Mouse (Mus musculus): ENCODE measurements at regions not wholly inside any gene's neighbourhood (a gene's known extent, or its start where the extent isn't known, plus 50 kb on each side); places are given as distances from the start of the nearest gene placed in this dataset.

DNA sequence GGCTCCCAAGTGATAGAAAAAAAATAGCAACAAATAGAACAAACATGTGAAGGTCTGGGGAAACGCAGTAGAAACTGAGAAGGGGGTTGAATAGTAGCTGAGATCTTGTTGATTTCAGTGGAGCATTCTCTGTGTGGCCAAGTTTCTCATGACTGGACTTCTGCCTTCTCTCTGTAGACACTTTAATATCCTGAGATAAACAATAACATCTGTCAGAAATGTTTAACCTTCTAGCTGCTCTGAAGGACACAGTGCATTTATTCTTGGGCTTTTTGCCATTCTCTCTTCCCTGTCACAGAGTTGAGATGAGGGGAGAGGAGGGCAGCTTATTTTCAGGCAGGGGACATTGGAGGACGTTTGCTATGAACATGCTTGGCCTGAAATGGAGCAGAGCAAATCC is 467.9 kb downstream of the Kctd12 start:
- Histone ChIP-seq H3K9ac (no peak overlapping the region), H3K27ac (no peak overlapping the region), H3K27me3 (no peaks in the 10 kb centered on the region), H3K36me3 (replicated peaks) (no peaks in the 10 kb centered on the region), H3K4me2 (no peak overlapping the region), H3K4me1 (peaks cover 4% of the 10 kb centered on the region; the same call in 1 of the 2 replicates), H3K9me3 (no peaks in the 10 kb centered on the region), H3K4me3 (replicated peaks) (no peak overlapping the region)
- 69% methylated on average over 2 of the region's 2 CpGs for WGBS
- no peak for ATAC-seq (ENCODE audit: low FRiP score)

DNA sequence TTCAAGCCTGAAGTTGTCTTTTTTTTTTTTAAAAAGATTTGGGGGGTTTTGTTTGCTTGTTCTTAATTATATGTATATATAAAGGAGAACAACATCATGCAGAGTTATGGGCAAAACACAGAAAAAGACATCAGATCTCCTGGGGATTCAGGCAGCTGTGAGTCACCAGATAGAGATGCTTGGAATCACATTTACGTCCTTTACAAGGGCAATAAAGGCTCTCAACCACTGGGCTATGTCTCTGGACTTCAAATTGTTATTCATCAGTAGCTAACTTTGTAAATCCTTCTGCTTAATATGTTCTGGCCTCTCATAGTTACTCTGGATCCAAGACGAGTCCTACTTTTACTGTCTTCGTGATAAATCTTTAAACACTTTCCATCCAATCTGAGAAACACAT is 469.8 kb downstream of the Kctd12 start:
- ATAC-seq (ENCODE audit: low FRiP score) = no peak
- Histone ChIP-seq H3K27me3 (no peaks in the 10 kb centered on the region), H3K4me3 (replicated peaks) (no peak overlapping the region), H3K9me3 (no peaks in the 10 kb centered on the region), H3K4me1 (peaks cover 4% of the 10 kb centered on the region; the same call in 1 of the 2 replicates), H3K36me3 (replicated peaks) (no peaks in the 10 kb centered on the region), H3K9ac (no peak overlapping the region), H3K27ac (no peak overlapping the region), H3K4me2 (no peak overlapping the region)
- 87% methylated on average over 3 of the region's 3 CpGs for WGBS

DNA sequence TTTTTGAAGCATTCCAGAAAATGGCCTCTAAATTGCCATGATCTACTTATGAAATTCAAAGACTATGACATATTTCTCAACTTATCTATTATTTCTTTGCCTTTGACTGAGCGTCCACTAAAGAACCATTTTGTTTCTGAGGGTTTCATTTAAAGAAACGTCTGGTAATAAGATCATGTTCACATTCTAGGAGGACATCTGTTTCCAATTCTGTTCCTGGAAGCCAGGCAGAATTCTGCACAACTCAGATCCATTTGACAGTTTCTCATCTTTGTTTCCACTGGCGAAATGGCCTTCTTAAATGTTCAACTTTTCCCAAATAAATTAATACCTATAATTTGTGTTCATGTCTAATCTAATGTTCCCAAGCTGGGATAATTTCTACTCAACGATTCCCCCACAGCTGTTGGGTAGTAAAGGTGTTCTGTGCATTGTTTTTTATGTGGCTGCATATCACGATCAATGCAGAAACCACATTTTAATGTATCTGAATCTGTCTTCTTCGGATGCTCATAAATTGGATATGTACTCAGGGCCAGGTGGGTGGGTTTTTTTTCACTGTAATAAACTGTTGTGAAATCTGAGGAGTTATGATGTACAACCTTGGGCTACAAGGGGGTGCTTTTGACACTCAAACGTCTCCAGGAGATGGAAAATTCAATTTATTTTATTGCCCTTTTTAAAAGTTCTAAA is 470.6 kb downstream of the Kctd12 start:
- Histone ChIP-seq H3K27me3 (no peaks in the 10 kb centered on the region), H3K9ac (no peak overlapping the region), H3K4me3 (replicated peaks) (no peak overlapping the region), H3K36me3 (replicated peaks) (no peaks in the 10 kb centered on the region), H3K27ac (no peak overlapping the region), H3K4me2 (no peak overlapping the region), H3K4me1 (peaks cover 3% of the 10 kb centered on the region; the same call in 1 of the 2 replicates), H3K9me3 (no peaks in the 10 kb centered on the region)
- no peak for ATAC-seq (ENCODE audit: low FRiP score)
- WGBS = 80% methylated on average over 7 of the region's 7 CpGs

DNA sequence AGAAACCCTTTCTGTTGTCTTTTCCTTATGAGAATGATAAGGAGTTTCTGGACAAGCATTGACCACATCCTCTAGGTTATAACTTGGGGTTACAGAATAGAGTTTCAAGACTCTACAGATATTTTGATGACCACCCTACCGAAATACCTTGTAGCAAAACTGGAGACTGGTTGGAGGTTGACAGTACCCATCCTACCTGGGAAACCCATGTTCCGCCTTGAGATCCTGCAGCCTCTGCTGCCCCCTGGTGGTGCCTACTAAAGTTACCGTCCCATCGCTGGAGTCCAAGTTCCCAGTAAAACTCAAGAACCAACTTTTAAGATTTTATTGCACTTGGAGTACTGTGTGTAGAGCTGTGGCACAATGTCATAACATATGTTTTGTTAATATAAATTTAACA is 472.1 kb downstream of the Kctd12 start:
- H3K27ac ChIP-seq = no peak overlapping the region
- no peaks in the 10 kb centered on the region for H3K4me1 ChIP-seq
- H3K9ac ChIP-seq = no peak overlapping the region
- H3K36me3 ChIP-seq (replicated peaks) = no peaks in the 10 kb centered on the region
- H3K27me3 ChIP-seq = no peaks in the 10 kb centered on the region
- H3K9me3 ChIP-seq = no peaks in the 10 kb centered on the region
- peak; percentile 71 for ATAC-seq (ENCODE audit: low FRiP score)
- no peak overlapping the region for H3K4me3 ChIP-seq (replicated peaks)
- WGBS = 28% methylated on average over 4 of the region's 4 CpGs
- H3K4me2 ChIP-seq = no peak overlapping the region

DNA sequence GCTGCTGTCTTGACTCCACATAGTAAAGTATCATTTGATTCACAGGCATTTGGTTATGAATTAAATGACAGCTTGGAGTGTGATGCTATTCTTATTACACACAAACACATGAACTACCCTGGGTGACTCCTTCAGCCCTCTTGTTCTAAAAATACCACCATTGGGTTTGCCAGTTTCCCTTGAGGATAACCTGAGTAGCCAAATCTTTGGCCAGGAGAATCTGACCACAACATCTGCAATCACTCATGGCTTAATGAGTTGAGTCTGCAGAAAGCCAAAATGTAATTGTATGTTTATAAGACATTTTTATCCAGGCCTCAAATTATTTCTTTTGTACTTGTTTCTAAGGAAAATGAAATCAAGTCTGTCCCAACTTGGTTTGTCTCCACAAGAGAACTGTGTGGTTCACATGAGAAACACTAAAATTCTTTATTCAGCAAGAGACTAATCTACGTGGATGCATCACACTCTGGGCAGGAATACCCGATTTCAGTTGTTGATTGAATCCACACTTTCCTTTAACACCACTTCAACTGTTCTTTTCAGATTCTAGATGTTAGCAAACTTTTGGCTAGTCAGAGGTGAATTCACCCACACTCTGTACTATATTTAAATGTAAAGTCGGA is 476.6 kb downstream of the Kctd12 start:
- Histone ChIP-seq H3K27ac (no peak overlapping the region), H3K4me3 (replicated peaks) (no peak overlapping the region), H3K4me2 (no peak overlapping the region), H3K4me1 (no peaks in the 10 kb centered on the region), H3K9ac (no peak overlapping the region), H3K27me3 (no peaks in the 10 kb centered on the region), H3K36me3 (replicated peaks) (no peaks in the 10 kb centered on the region), H3K9me3 (no peaks in the 10 kb centered on the region)
- WGBS = 85% methylated on average over 3 of the region's 3 CpGs
- ATAC-seq (ENCODE audit: low FRiP score) = no peak

DNA sequence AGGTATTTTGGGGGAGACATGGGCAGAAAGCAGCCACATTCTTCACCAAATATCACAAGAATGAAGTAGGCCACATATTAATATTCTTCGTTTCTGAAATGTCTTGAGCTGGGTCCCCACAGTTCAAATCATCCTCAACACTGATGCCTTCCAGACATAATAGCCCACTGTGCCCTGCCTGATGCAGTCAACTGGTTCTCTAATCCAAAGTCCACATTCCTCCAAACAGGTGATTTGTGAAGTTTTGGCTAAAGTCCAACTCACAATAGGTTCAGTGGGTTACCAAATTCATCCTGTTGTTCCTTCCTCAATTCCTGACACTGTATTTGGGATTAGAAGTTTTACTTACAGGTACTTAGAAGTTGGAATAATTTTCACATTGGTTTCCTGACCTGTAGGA is 485.3 kb downstream of the Kctd12 start:
- WGBS = 90% methylated on average over 1 of the region's 1 CpGs
- Histone ChIP-seq H3K9me3 (no peaks in the 10 kb centered on the region), H3K4me3 (replicated peaks) (no peak overlapping the region), H3K27me3 (no peaks in the 10 kb centered on the region), H3K4me1 (no peaks in the 10 kb centered on the region), H3K36me3 (replicated peaks) (no peaks in the 10 kb centered on the region), H3K27ac (no peak overlapping the region), H3K9ac (no peak overlapping the region), H3K4me2 (no peak overlapping the region)
- ATAC-seq (ENCODE audit: low FRiP score) = no peak

DNA sequence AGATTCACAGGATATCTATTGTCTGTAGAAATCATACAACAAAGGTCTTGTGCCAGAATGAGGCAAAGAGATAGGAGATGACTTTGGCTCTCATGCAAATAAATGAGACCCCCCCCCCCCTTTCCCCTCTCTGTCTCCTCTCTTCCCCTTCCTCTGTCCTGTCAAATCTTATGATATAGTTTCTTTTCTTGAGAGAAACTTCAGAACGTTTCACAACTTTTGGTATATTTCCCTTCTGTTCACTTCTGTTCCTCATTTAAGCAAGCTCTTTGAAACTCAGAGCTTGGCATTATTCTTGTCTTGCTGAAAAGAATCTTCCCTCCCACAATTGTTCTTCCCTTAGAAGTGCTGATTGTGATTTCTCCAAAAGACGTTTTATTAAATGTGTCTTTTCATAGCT is 490.1 kb downstream of the Kctd12 start:
- Histone ChIP-seq H3K9me3 (no peaks in the 10 kb centered on the region), H3K4me3 (replicated peaks) (no peak overlapping the region), H3K27ac (no peak overlapping the region), H3K36me3 (replicated peaks) (no peaks in the 10 kb centered on the region), H3K4me1 (no peaks in the 10 kb centered on the region), H3K27me3 (no peaks in the 10 kb centered on the region), H3K9ac (no peak overlapping the region), H3K4me2 (no peak overlapping the region)
- no peak for ATAC-seq (ENCODE audit: low FRiP score)
- WGBS = 62% methylated on average over 2 of the region's 2 CpGs

DNA sequence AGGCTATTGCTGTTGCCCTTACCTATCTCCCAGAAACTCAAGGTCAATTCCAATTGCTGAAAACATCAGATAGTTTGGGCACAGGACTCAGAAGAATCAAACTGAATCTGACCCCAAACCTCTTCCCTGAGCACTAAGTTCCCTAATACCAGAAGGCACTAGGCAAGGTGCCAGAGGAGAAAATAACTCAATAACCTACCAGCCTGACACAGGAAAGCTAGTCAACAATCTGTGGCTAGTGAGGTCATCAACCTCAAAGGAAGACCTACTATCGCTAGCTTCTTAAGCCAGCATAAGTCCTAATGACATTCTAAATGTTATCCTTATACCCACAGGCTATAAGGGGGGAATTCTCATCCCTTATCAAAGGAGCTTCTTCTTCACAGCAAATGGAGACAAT is 491.2 kb downstream of the Kctd12 start:
- Histone ChIP-seq H3K4me2 (no peak overlapping the region), H3K4me1 (no peaks in the 10 kb centered on the region), H3K27me3 (no peaks in the 10 kb centered on the region), H3K27ac (no peak overlapping the region), H3K36me3 (replicated peaks) (no peaks in the 10 kb centered on the region), H3K9me3 (no peaks in the 10 kb centered on the region), H3K9ac (no peak overlapping the region), H3K4me3 (replicated peaks) (no peak overlapping the region)
- no peak for ATAC-seq (ENCODE audit: low FRiP score)
- WGBS = 96% methylated on average over 1 of the region's 1 CpGs

DNA sequence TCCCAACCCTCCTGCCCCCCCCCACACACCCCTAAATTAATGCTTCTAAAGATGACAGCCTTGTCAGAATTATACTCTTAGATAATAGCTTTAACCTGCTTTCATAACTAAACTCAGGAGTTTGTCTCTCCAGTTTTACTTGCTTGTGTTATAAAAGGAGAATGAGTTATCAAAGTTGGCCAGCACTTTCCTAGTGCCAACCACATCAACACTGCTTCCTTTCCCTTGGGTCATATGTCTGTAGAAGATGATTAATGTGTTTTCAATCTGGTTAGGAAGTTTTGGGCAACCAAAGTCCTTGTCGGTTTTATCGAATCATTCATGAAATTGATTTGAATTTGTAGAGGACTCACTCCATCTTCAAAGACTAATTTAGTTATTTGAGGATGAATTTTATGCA is 505.3 kb downstream of the Kctd12 start:
- WGBS = 89% methylated on average over 2 of the region's 2 CpGs
- Histone ChIP-seq H3K4me3 (replicated peaks) (no peak overlapping the region), H3K4me2 (no peak overlapping the region), H3K9me3 (no peaks in the 10 kb centered on the region), H3K36me3 (replicated peaks) (no peaks in the 10 kb centered on the region), H3K4me1 (no peaks in the 10 kb centered on the region), H3K27ac (no peak overlapping the region), H3K9ac (no peak overlapping the region), H3K27me3 (no peaks in the 10 kb centered on the region)
- no peak for ATAC-seq (ENCODE audit: low FRiP score)

DNA sequence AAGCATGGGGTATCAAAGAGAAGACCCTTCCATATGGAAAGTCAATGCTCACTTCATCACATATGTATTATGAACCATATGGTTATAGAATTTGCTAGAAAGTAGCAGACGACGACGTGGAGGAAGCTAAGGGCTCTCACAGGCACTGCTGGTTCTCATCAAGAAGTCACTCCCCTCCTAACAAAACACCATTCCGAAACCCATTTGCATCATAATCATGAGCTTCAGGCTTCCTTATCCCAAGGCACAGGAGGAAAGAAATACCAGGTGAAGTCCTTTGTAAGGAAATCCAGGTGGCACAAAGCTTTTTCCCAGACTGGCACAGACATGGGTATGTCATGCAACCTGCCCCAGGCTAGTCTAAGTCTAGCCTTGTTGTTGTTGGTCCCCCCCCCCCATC is 513.1 kb downstream of the Kctd12 start:
- H3K4me2 ChIP-seq = no peak overlapping the region
- H3K27ac ChIP-seq = no peak overlapping the region
- H3K9ac ChIP-seq = no peak overlapping the region
- H3K36me3 ChIP-seq (replicated peaks) = no peaks in the 10 kb centered on the region
- no peaks in the 10 kb centered on the region for H3K9me3 ChIP-seq
- no peak overlapping the region for H3K4me3 ChIP-seq (replicated peaks)
- 45% methylated on average over 4 of the region's 4 CpGs for WGBS
- H3K4me1 ChIP-seq = no peaks in the 10 kb centered on the region
- H3K27me3 ChIP-seq = no peaks in the 10 kb centered on the region
- ATAC-seq (ENCODE audit: low FRiP score) = no peak

DNA sequence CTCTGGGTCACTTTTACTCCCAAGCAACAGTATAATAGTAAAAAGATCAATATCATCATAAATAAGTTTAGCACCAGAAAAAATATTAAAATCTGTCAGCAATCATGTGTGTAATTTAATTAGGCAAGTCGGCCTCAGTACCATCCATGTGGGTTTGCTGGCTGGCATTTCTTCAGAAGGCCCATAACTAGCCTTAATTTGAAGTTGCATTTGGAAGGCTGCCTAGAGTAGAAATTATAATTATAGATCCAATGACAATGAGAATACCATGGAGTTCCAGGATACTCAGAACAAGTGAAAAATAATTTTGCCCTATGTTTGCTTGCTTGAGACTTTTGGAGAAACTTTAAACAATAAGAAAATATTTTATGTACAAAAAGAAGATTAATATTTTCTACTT is 521.4 kb downstream of the Kctd12 start:
- Histone ChIP-seq H3K4me3 (replicated peaks) (no peak overlapping the region), H3K9me3 (no peaks in the 10 kb centered on the region), H3K9ac (no peak overlapping the region), H3K27me3 (no peaks in the 10 kb centered on the region), H3K4me1 (no peaks in the 10 kb centered on the region), H3K36me3 (replicated peaks) (no peaks in the 10 kb centered on the region), H3K27ac (no peak overlapping the region), H3K4me2 (no peak overlapping the region)
- no peak for ATAC-seq (ENCODE audit: low FRiP score)
- WGBS = 77% methylated on average over 1 of the region's 1 CpGs

DNA sequence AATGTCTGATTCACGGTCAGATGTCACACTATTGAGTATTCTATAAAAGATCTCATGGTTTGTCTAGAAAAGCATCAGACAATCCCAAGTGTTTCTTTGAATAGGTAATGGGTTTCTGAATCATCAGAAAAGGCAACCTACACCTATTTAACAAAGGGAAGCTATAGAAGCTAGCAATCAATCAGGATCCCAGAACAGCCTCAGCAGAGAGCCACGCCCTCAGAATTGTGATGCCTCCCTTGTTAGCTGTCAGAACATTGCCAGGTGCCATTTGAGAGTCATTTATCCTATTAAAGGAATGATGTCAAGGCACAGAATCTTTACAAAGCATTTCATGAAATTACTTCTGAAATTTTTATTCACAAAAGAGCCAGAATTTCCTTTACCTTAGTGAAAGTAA is 542.7 kb downstream of the Kctd12 start:
- Histone ChIP-seq H3K27me3 (no peaks in the 10 kb centered on the region), H3K9me3 (no peaks in the 10 kb centered on the region), H3K4me1 (no peaks in the 10 kb centered on the region), H3K9ac (no peak overlapping the region), H3K4me3 (replicated peaks) (no peak overlapping the region), H3K27ac (no peak overlapping the region), H3K36me3 (replicated peaks) (no peaks in the 10 kb centered on the region), H3K4me2 (no peak overlapping the region)
- WGBS = 77% methylated on average over 2 of the region's 2 CpGs
- ATAC-seq (ENCODE audit: low FRiP score) = no peak

DNA sequence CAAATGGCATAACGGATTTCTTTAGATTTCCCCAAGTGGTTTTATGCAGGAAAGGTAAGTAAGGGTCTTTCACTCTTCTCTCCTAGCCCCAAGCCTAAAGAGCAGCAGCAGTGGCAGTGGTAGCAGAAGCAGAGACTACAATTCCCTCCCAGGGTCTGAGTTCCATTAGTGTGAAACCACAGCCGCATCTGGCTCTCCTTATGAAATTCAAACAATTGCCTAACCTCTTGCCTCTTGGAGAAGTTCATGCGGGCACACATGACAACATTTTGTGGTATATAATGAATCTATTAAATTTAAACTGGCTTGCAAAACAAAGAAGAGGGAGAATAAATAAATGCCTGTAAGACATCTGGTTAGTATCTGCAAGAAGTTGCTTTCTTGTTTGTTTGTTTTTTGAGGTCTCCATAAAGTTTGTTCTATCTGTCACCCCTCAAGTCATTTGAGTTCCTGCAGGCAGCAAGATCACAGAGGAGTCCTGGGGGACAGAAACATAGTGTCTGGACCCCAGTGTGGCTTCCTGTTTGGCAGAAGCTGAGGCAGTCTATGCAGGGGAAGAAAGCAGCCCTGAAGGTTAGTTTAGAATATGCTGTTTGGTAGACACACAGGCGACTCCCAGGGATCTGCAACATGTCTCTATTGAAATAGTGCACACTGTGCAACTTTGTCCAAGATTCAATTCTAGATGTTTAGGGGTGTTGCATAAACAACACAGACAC is 578.9 kb downstream of the Kctd12 start:
- no peak for ATAC-seq (ENCODE audit: low FRiP score)
- Histone ChIP-seq H3K4me3 (replicated peaks) (no peak overlapping the region), H3K9ac (no peak overlapping the region), H3K27me3 (no peaks in the 10 kb centered on the region), H3K9me3 (no peaks in the 10 kb centered on the region), H3K36me3 (replicated peaks) (no peaks in the 10 kb centered on the region), H3K4me1 (no peaks in the 10 kb centered on the region), H3K4me2 (no peak overlapping the region), H3K27ac (no peak overlapping the region)
- WGBS = 82% methylated on average over 4 of the region's 4 CpGs

Data from forebrain, embryonic 12.5 days (tissue).